Mouse (Mus musculus): ENCODE measurements at regions not wholly inside any gene's neighbourhood (a gene's known extent, or its start where the extent isn't known, plus 50 kb on each side); places are given as distances from the start of the nearest gene placed in this dataset.

GRCm38 (mm10) chr7:90030486-90031250, 49.9 kb upstream of the Eed start:
- DNase-seq = no peak

GRCm38 (mm10) chr7:90033086-90033485, 52.3 kb upstream of the Eed start:
- no peak for DNase-seq

GRCm38 (mm10) chr7:90033640-90034312, 53.0 kb upstream of the Eed start:
- no peak for DNase-seq

GRCm38 (mm10) chr7:90034498-90034897, 53.7 kb upstream of the Eed start:
- no peak for DNase-seq

GRCm38 (mm10) chr7:90035396-90035795, 54.6 kb upstream of the Eed start:
- DNase-seq = no peak

- DNase-seq = no peak
Measured at GRCm38 (mm10) chr7:90037736-90038135, 57.0 kb upstream of the Eed start.

GRCm38 (mm10) chr7:90039504-90039903, 58.7 kb upstream of the Eed start:
- no peak for DNase-seq

- peak; percentile 82 to 86 for DNase-seq
Measured at GRCm38 (mm10) chr7:90040581-90041340, 60.0 kb upstream of the Eed start.

- DNase-seq = peak; percentile 67 to 86
Measured at GRCm38 (mm10) chr7:90041565-90042024, 60.8 kb upstream of the Eed start.

- DNase-seq = no peak
Measured at GRCm38 (mm10) chr7:90042364-90042763, 61.6 kb upstream of the Eed start.

- DNase-seq = peak; percentile 61 to 76
Measured at GRCm38 (mm10) chr7:90043526-90043925, 62.7 kb upstream of the Eed start.

GRCm38 (mm10) chr7:90044100-90044698, 63.4 kb upstream of the Eed start:
- no peak for DNase-seq

- peak; percentile 29 to 35 for DNase-seq
Measured at GRCm38 (mm10) chr7:90045208-90045800, 64.5 kb upstream of the Eed start.

GRCm38 (mm10) chr7:90046228-90046627, 65.4 kb upstream of the Eed start:
- DNase-seq = no peak

- DNase-seq = no peak
Measured at GRCm38 (mm10) chr7:90046862-90047261, 66.1 kb upstream of the Eed start.

- DNase-seq = peak; percentile 29 to 46
Measured at GRCm38 (mm10) chr7:90048401-90049307, 67.9 kb upstream of the Eed start.

GRCm38 (mm10) chr7:90049831-90050237, 69.1 kb upstream of the Eed start:
- peak; percentile 47 to 58 for DNase-seq

- no peak for DNase-seq
Measured at GRCm38 (mm10) chr7:90054795-90055511, 74.2 kb upstream of the Eed start.

- DNase-seq = no peak
Measured at GRCm38 (mm10) chr7:90057947-90058346, 72.1 kb upstream of the Picalm start.

GRCm38 (mm10) chr7:90058636-90059035, 71.4 kb upstream of the Picalm start:
- DNase-seq = peak; percentile 63 to 82

- DNase-seq = no peak
Measured at GRCm38 (mm10) chr7:90059249-90059628, 70.8 kb upstream of the Picalm start.
